Mouse (Mus musculus): ENCODE data around the gene Rabl6.
"Not testable (repeated sequence)": the region's sequence is repeated elsewhere in the genome, so short reads cannot be mapped to it uniquely, and the experiment has no call there.

Gene Rabl6

GRCm38 (mm10) chr2:25574579-25575431 is 33.5 kb downstream of the Rabl6 start, which contains the start of the genes Mamdc4 and Phpt1:
Gene Mamdc4 (minus strand): TSS chr2:25574845.
Gene Phpt1 (minus strand): TSS chr2:25575224.
- DNase-seq (ENCODE audit: low spot score), result peak; percentile 95

GRCm38 (mm10) chr2:25574136-25574535 is 34.2 kb downstream of the Rabl6 start:
- no peak for DNase-seq (ENCODE audit: low spot score)

- no peak for DNase-seq (ENCODE audit: low spot score)
Observed at GRCm38 (mm10) chr2:25573068-25573467, 35.3 kb downstream of the Rabl6 start.

GRCm38 (mm10) chr2:25571221-25571620 is 37.1 kb downstream of the Rabl6 start:
- no peak for DNase-seq (ENCODE audit: low spot score)

- no peak for DNase-seq (ENCODE audit: low spot score)
Observed at GRCm38 (mm10) chr2:25569323-25569722, 39.0 kb downstream of the Rabl6 start.

GRCm38 (mm10) chr2:25568473-25569019 is 39.8 kb downstream of the Rabl6 start:
- no peak for DNase-seq (ENCODE audit: low spot score)

- DNase-seq (ENCODE audit: low spot score), result no peak
Observed at GRCm38 (mm10) chr2:25566558-25566957, 41.8 kb downstream of the Rabl6 start.

- DNase-seq (ENCODE audit: low spot score), result no peak
Observed at GRCm38 (mm10) chr2:25565741-25566140, 42.6 kb downstream of the Rabl6 start.

GRCm38 (mm10) chr2:25561946-25562345 is 46.4 kb downstream of the Rabl6 start:
- no peak for DNase-seq (ENCODE audit: low spot score)

GRCm38 (mm10) chr2:25560551-25560950 is 47.8 kb downstream of the Rabl6 start:
- DNase-seq (ENCODE audit: low spot score), result no peak

- DNase-seq (ENCODE audit: low spot score), result no peak
Observed at GRCm38 (mm10) chr2:25558774-25559173, 49.5 kb downstream of the Rabl6 start.

- DNase-seq (ENCODE audit: low spot score), result no peak
Observed at GRCm38 (mm10) chr2:25557964-25558360, 50.4 kb downstream of the Rabl6 start.

GRCm38 (mm10) chr2:25557221-25557963 is 50.9 kb downstream of the Rabl6 start, which contains the start of gene Edf1:
Gene Edf1 (plus strand): TSS chr2:25557847.
- peak; percentile 95 for DNase-seq (ENCODE audit: low spot score)

GRCm38 (mm10) chr2:25556296-25556695 is 52.0 kb downstream of the Rabl6 start:
- DNase-seq (ENCODE audit: low spot score), result no peak

GRCm38 (mm10) chr2:25555479-25555878 is 52.8 kb downstream of the Rabl6 start:
- not testable (repeated sequence) for DNase-seq (ENCODE audit: low spot score)

- not testable (repeated sequence) for DNase-seq (ENCODE audit: low spot score)
Observed at GRCm38 (mm10) chr2:25553171-25553786, 55.0 kb downstream of the Rabl6 start.

- no peak for DNase-seq (ENCODE audit: low spot score)
Observed at GRCm38 (mm10) chr2:25551186-25551585, 57.1 kb downstream of the Rabl6 start.

- DNase-seq (ENCODE audit: low spot score), result no peak
Observed at GRCm38 (mm10) chr2:25549021-25549991, 59.0 kb downstream of the Rabl6 start.

GRCm38 (mm10) chr2:25546811-25547491 is 61.4 kb downstream of the Rabl6 start, which contains the start of gene Traf2:
Gene Traf2 (minus strand): TSS chr2:25546940.
- peak; percentile 99 for DNase-seq (ENCODE audit: low spot score)
